Mouse (Mus musculus) testis, adult 2 months (tissue): ENCODE data around the gene Slc7a1. TPM values are rescaled to one million over a fixed set of nuclear protein-coding genes. Genes with fewer than 3 reads are reported as not detected.

Experiments used
- H3K27ac ChIP-seq: fragments of 200-500 bp; 2 replicates; pipeline ENCODE4 v1.5.1; 2012; ENCODE audit warnings: low read depth, low read length; ENCODE audit not compliant: control insufficient read depth, insufficient read depth
- H3K27me3 ChIP-seq: fragments of 200-500 bp; 2 replicates; pipeline ENCODE4 v1.6.1; 2012; ENCODE audit warnings: mild to moderate bottlenecking, low read length, moderate library complexity; ENCODE audit not compliant: control insufficient read depth, insufficient read depth
- H3K36me3 ChIP-seq: fragments of 200-500 bp; 2 replicates; pipeline ENCODE4 v1.6.1; 2012; ENCODE audit warnings: mild to moderate bottlenecking, low read length; ENCODE audit not compliant: control insufficient read depth, insufficient read depth
- H3K4me1 ChIP-seq: fragments of 200-500 bp; 2 replicates; pipeline ENCODE4 v1.6.1; 2012; ENCODE audit warnings: low read length; ENCODE audit not compliant: control insufficient read depth, insufficient read depth
- H3K4me3 ChIP-seq: fragments of 200-500 bp; 2 replicates; pipeline ENCODE4 v1.5.1; 2012; ENCODE audit warnings: low read depth, mild to moderate bottlenecking, low read length, moderate library complexity, mixed read lengths; ENCODE audit not compliant: control insufficient read depth
- CTCF ChIP-seq: fragments of 200-500 bp; IDR thresholded peaks from 2 replicates; pipeline ENCODE4 v1.5.1; 2012; ENCODE audit warnings: low read depth, mild to moderate bottlenecking, inconsistent platforms, low read length, moderate library complexity; ENCODE audit not compliant: control insufficient read depth, insufficient read depth, insufficient replicate concordance
- POLR2A ChIP-seq: fragments of 200-500 bp; IDR thresholded peaks from 2 replicates; pipeline ENCODE4 v1.6.1; 2012; ENCODE audit warnings: low read depth, mild to moderate bottlenecking, inconsistent platforms, low read length, moderate library complexity; ENCODE audit not compliant: control insufficient read depth
- polyA plus RNA-seq: library from polyadenylated mRNA; depleted of rRNA; stranded (reverse); fragments of >200 nt; gene quantifications from 2 replicates; pipeline ENCODE4 v1.2.3, GENCODE M21; 2012

The Slc7a1 gene
- polyA plus RNA-seq, 1 experiment: 10.5 TPM

DNA sequence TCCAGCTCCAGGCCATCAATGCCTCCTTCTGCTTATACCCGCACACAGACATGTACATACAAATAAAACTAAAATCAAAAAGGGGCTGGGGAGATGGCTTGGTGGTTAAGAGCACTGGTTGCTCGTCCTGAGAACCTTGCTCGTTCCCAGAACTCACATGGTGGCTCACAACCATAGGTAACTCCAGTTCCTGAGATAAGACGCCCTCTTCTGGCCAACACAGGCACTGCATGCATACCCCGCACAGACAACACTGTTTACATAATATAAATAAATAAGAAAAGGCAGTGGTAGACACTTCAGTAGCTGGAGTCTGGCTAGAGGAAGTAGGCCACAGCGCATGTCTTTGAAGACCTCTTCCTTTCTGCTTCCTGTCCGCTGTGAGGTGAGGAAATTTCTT is 106.8 kb downstream of the Slc7a1 start:
- H3K27me3 ChIP-seq: no peaks in the 10 kb centered on the region
- no peak for TF ChIP-seq POLR2A
- peak; percentile 50; the same call in 1 of the 2 replicates for TF ChIP-seq CTCF
- H3K4me3 ChIP-seq: no peak overlapping the region
- no peak overlapping the region for H3K27ac ChIP-seq
- no peaks in the 10 kb centered on the region for H3K36me3 ChIP-seq
- H3K4me1 ChIP-seq: peaks cover 8% of the 10 kb centered on the region

DNA sequence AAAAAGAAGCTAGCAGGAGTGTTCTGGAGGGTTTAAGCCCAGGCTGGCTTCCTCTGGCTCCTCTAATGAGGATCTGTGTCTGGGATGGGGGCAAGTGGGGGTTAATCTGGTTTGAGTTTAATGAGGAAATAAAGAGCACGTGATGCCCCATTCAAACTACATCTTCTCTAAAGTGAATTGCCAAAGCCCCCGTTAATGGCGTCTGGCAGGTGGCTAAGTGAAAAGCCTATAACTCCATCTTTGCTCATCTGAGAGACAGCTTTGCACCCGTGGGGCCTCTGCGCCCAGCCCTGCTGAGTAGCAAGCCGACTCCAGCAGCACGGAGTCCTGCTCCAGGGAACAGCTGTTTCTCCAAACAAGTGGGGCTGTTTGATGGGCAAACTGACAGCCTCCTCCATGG is 109.8 kb downstream of the Slc7a1 start:
- Histone ChIP-seq H3K4me3 (no peak overlapping the region), H3K27me3 (no peaks in the 10 kb centered on the region), H3K4me1 (peaks cover 8% of the 10 kb centered on the region), H3K36me3 (no peaks in the 10 kb centered on the region), H3K27ac (no peak overlapping the region)
- no peak for TF ChIP-seq CTCF
- TF ChIP-seq POLR2A: no peak

DNA sequence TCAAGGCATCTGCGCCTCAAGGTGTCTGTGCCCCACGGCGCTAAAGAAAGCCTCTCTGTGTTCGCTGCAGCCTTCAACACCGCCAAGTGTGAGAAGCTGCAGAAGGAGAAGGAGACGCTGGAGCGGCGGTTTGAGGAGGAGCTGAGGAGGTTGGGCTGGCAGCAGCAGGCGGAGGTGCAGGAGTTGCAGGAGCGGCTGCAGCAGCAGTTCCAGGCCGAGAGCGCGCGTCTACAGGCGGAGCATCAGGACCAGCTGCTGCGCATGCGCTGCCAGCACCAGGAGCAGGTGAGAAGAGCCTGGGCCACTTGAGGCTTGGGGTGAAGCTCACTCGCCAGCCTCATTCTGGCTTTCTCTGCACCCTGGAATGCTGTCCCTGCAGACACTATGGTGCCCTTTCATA is 110.9 kb downstream of the Slc7a1 start:
- peaks cover 8% of the 10 kb centered on the region for H3K4me1 ChIP-seq
- H3K27ac ChIP-seq: no peak overlapping the region
- peak overlapping the region; percentile 39 for H3K4me3 ChIP-seq
- TF ChIP-seq POLR2A (no peak), CTCF (no peak)
- no peaks in the 10 kb centered on the region for H3K27me3 ChIP-seq
- H3K36me3 ChIP-seq: no peaks in the 10 kb centered on the region

DNA sequence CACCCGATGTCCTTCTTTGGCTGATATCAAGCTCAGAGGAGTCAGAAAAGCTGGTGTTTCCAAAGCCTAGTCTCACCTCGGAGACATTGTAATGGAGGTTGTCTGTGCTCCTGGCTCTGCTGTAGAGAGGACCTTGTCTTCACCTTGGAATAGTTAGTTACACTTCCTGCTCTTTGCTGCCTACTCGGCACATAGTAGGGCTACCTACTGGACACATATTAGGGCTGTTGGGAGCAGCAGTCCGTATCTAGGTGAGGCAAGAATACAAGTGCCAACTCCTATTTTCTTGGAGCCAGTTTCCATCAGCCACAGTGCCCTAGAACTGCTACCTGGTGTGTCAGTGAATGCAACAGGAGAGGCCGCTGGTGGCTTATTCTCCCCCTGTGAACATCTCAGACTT is 112.2 kb downstream of the Slc7a1 start:
- Histone ChIP-seq H3K4me3 (no peak overlapping the region), H3K27ac (no peak overlapping the region), H3K36me3 (no peaks in the 10 kb centered on the region), H3K27me3 (no peaks in the 10 kb centered on the region), H3K4me1 (peaks cover 8% of the 10 kb centered on the region)
- TF ChIP-seq CTCF (no peak), POLR2A (no peak)

DNA sequence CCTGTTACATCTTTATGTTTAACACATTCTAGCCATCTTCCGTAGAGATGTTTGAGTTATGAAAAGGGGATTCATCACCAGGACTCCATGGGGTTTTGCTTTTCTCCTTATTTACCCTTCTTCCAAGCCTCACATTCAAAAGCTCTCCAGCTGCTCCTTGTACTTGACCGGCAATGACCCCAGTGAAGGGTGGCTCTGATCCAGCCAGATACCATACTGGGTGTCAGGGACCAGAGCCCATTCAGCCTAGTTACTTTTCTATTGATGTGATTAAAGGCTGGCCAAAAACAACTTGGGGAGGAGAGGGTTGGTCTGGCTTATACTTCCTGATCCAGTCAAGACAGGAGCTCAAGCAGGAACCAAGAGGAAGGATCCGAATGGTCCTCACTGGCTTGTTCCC is 116.1 kb downstream of the Slc7a1 start:
- Histone ChIP-seq H3K4me1 (no peaks in the 10 kb centered on the region), H3K36me3 (no peaks in the 10 kb centered on the region)
- TF ChIP-seq CTCF: no peak
- no peak for TF ChIP-seq POLR2A

DNA sequence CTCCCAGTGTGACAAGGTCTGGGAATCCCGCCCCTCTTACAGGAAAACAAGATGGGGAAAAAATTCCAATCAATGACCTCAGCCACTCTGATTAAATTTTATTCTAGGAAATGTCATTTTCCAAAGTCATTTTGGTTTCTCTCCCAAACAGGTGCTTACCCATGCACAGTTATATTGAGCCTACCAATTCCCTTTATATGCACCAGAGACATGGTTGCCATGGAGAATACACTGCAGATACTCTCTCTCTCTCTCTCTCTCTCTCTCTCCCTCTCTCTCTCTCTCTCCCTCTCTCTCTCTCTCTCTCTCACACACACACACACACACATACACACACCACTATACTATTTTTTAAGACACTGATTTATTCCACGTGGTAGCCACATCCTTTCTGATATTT is 116.5 kb downstream of the Slc7a1 start:
- no peaks in the 10 kb centered on the region for H3K4me1 ChIP-seq
- H3K27ac ChIP-seq: no peak overlapping the region
- no peak for TF ChIP-seq POLR2A
- no peak for TF ChIP-seq CTCF
- H3K27me3 ChIP-seq: no peaks in the 10 kb centered on the region
- H3K36me3 ChIP-seq: no peaks in the 10 kb centered on the region
- H3K4me3 ChIP-seq: no peak overlapping the region

More for the DNA sequence above, 116.1 kb downstream of the Slc7a1 start:
- Histone ChIP-seq H3K4me3 (no peak overlapping the region), H3K27me3 (no peaks in the 10 kb centered on the region), H3K27ac (no peak overlapping the region)

DNA sequence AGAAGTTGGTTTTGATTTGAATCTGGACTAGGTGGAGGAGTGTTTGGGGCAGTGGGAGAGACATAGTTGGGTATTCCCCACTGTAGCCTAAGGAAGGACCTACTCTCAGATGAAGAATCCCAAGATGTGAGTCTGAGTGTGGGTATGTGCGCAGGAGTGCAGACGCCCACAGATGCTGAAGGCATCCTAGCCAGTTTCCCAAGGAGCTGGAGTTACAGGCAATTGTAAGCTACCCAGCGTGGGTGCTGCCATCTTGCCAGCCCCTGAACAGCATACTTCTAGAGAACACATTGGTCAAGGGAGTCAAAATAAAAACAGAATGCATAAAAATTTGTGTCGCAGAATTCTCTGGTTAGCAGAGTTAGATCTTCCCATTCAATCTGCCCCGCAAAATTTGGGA is 117.1 kb downstream of the Slc7a1 start:
- Histone ChIP-seq H3K36me3 (no peaks in the 10 kb centered on the region), H3K27ac (no peak overlapping the region), H3K4me1 (no peaks in the 10 kb centered on the region), H3K4me3 (no peak overlapping the region), H3K27me3 (no peaks in the 10 kb centered on the region)
- TF ChIP-seq POLR2A (no peak), CTCF (no peak)

DNA sequence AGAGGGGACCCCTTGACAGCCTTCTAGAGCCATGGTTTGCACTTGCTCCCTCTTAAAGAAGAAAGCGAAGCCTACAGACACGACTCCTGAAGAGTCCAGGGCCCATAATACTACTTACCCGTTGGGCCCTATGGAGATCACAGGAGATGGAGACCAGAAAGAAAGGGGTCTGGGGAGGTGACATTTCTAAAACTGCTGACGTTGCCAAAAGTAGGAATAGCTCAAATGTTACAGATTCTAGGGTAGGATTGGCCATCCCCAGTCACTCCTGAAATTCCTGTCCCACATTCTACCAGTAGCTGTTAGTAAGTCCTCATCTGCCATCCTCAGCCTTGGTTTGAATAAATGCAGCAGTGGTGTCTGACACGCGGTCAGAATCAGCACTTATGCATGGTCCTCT is 117.6 kb downstream of the Slc7a1 start:
- no peak overlapping the region for H3K4me3 ChIP-seq
- H3K27me3 ChIP-seq: no peaks in the 10 kb centered on the region
- no peak for TF ChIP-seq POLR2A
- TF ChIP-seq CTCF: no peak
- no peak overlapping the region for H3K27ac ChIP-seq
- no peaks in the 10 kb centered on the region for H3K4me1 ChIP-seq
- no peaks in the 10 kb centered on the region for H3K36me3 ChIP-seq
